Mouse (Mus musculus): Measurements from ENCODE around the gene Rpl36a-ps1. TPM values are rescaled to one million over a fixed set of nuclear protein-coding genes. Genes with fewer than 3 reads are reported as not detected.

The Rpl36a-ps1 gene
- polyA plus RNA-seq, 1 experiment: 2.4 TPM

- no peak for TF ChIP-seq CTCF (IDR thresholded peaks at IDR 0.05; ENCODE audit: extremely low read depth, insufficient read depth, low read length)
- TF ChIP-seq POLR2A (IDR thresholded peaks at IDR 0.05; ENCODE audit: extremely low read depth, insufficient read depth, low read length): no peak
- Histone ChIP-seq H3K4me1 (ENCODE audit: control insufficient read depth, insufficient read depth, low read length) (no peaks in the 10 kb centered on the region), H3K27ac (ENCODE audit: insufficient read depth, low read length) (no peak overlapping the region), H3K4me3 (ENCODE audit: insufficient read depth, low read length) (0 out of 2 replicates have a peak overlapping the region, but pooled peaks have one; percentile 12)
Measured at GRCm38 (mm10) chr14:99022346-99023086, 28.4 kb upstream of the Rpl36a-ps1 start.

GRCm38 (mm10) chr14:99019136-99019808, 25.2 kb upstream of the Rpl36a-ps1 start:
- no peak overlapping the region for H3K27ac ChIP-seq (ENCODE audit: insufficient read depth, low read length)
- H3K4me3 ChIP-seq (ENCODE audit: insufficient read depth, low read length): no peak overlapping the region
- no peaks in the 10 kb centered on the region for H3K4me1 ChIP-seq (ENCODE audit: control insufficient read depth, insufficient read depth, low read length)
- no peak for TF ChIP-seq CTCF (IDR thresholded peaks at IDR 0.05; ENCODE audit: extremely low read depth, insufficient read depth, low read length)
- TF ChIP-seq POLR2A (IDR thresholded peaks at IDR 0.05; ENCODE audit: extremely low read depth, insufficient read depth, low read length): no peak

- no peak for TF ChIP-seq POLR2A (IDR thresholded peaks at IDR 0.05; ENCODE audit: extremely low read depth, insufficient read depth, low read length)
- TF ChIP-seq CTCF (IDR thresholded peaks at IDR 0.05; ENCODE audit: extremely low read depth, insufficient read depth, low read length): no peak
- H3K27ac ChIP-seq (ENCODE audit: insufficient read depth, low read length): no peak overlapping the region
- H3K4me3 ChIP-seq (ENCODE audit: insufficient read depth, low read length): no peak overlapping the region
- no peaks in the 10 kb centered on the region for H3K4me1 ChIP-seq (ENCODE audit: control insufficient read depth, insufficient read depth, low read length)
Measured at GRCm38 (mm10) chr14:99018691-99019090, 24.6 kb upstream of the Rpl36a-ps1 start.

- Histone ChIP-seq H3K27ac (ENCODE audit: insufficient read depth, low read length) (no peak overlapping the region), H3K4me3 (ENCODE audit: insufficient read depth, low read length) (no peak overlapping the region), H3K4me1 (ENCODE audit: control insufficient read depth, insufficient read depth, low read length) (no peaks in the 10 kb centered on the region)
- TF ChIP-seq POLR2A (IDR thresholded peaks at IDR 0.05; ENCODE audit: extremely low read depth, insufficient read depth, low read length) (no peak), CTCF (IDR thresholded peaks at IDR 0.05; ENCODE audit: extremely low read depth, insufficient read depth, low read length) (no peak)
Measured at GRCm38 (mm10) chr14:99010920-99011313, 16.8 kb upstream of the Rpl36a-ps1 start.

GRCm38 (mm10) chr14:99010224-99010919, 16.3 kb upstream of the Rpl36a-ps1 start:
- TF ChIP-seq POLR2A (IDR thresholded peaks at IDR 0.05; ENCODE audit: extremely low read depth, insufficient read depth, low read length) (no peak), CTCF (IDR thresholded peaks at IDR 0.05; ENCODE audit: extremely low read depth, insufficient read depth, low read length) (no peak)
- no peak overlapping the region for H3K27ac ChIP-seq (ENCODE audit: insufficient read depth, low read length)
- no peaks in the 10 kb centered on the region for H3K4me1 ChIP-seq (ENCODE audit: control insufficient read depth, insufficient read depth, low read length)
- H3K4me3 ChIP-seq (ENCODE audit: insufficient read depth, low read length): no peak overlapping the region

- no peak overlapping the region for H3K4me3 ChIP-seq (ENCODE audit: insufficient read depth, low read length)
- H3K27ac ChIP-seq (ENCODE audit: insufficient read depth, low read length): no peak overlapping the region
- H3K4me1 ChIP-seq (ENCODE audit: control insufficient read depth, insufficient read depth, low read length): no peaks in the 10 kb centered on the region
- TF ChIP-seq POLR2A (IDR thresholded peaks at IDR 0.05; ENCODE audit: extremely low read depth, insufficient read depth, low read length) (no peak), CTCF (IDR thresholded peaks at IDR 0.05; ENCODE audit: extremely low read depth, insufficient read depth, low read length) (no peak)
Measured at GRCm38 (mm10) chr14:98992482-98992881, 1.6 kb downstream of the Rpl36a-ps1 start.

- Histone ChIP-seq H3K27ac (ENCODE audit: insufficient read depth, low read length) (no peak overlapping the region), H3K4me1 (ENCODE audit: control insufficient read depth, insufficient read depth, low read length) (no peaks in the 10 kb centered on the region), H3K4me3 (ENCODE audit: insufficient read depth, low read length) (no peak overlapping the region)
- no peak for TF ChIP-seq POLR2A (IDR thresholded peaks at IDR 0.05; ENCODE audit: extremely low read depth, insufficient read depth, low read length)
- TF ChIP-seq CTCF (IDR thresholded peaks at IDR 0.05; ENCODE audit: extremely low read depth, insufficient read depth, low read length): no peak
Measured at GRCm38 (mm10) chr14:98990636-98991035, 3.5 kb downstream of the Rpl36a-ps1 start.

GRCm38 (mm10) chr14:98989818-98990217, 4.3 kb downstream of the Rpl36a-ps1 start:
- no peaks in the 10 kb centered on the region for H3K4me1 ChIP-seq (ENCODE audit: control insufficient read depth, insufficient read depth, low read length)
- no peak overlapping the region for H3K27ac ChIP-seq (ENCODE audit: insufficient read depth, low read length)
- TF ChIP-seq POLR2A (IDR thresholded peaks at IDR 0.05; ENCODE audit: extremely low read depth, insufficient read depth, low read length) (no peak), CTCF (IDR thresholded peaks at IDR 0.05; ENCODE audit: extremely low read depth, insufficient read depth, low read length) (no peak)
- H3K4me3 ChIP-seq (ENCODE audit: insufficient read depth, low read length): no peak overlapping the region

- TF ChIP-seq CTCF (IDR thresholded peaks at IDR 0.05; ENCODE audit: extremely low read depth, insufficient read depth, low read length): no peak
- no peak for TF ChIP-seq POLR2A (IDR thresholded peaks at IDR 0.05; ENCODE audit: extremely low read depth, insufficient read depth, low read length)
- H3K4me1 ChIP-seq (ENCODE audit: control insufficient read depth, insufficient read depth, low read length): no peaks in the 10 kb centered on the region
- no peak overlapping the region for H3K4me3 ChIP-seq (ENCODE audit: insufficient read depth, low read length)
- no peak overlapping the region for H3K27ac ChIP-seq (ENCODE audit: insufficient read depth, low read length)
Measured at GRCm38 (mm10) chr14:98971921-98972320, 22.2 kb downstream of the Rpl36a-ps1 start.
